Mouse (Mus musculus): ENCODE measurements around the gene Ndufaf3. TPM values are rescaled to one million over a fixed set of nuclear protein-coding genes. Genes with fewer than 3 reads are reported as not detected.

Ndufaf3 gene
- total and polyA plus RNA-seq, 2 experiments from 2014 or later, result 56.9 to 93.8 TPM

DNA sequence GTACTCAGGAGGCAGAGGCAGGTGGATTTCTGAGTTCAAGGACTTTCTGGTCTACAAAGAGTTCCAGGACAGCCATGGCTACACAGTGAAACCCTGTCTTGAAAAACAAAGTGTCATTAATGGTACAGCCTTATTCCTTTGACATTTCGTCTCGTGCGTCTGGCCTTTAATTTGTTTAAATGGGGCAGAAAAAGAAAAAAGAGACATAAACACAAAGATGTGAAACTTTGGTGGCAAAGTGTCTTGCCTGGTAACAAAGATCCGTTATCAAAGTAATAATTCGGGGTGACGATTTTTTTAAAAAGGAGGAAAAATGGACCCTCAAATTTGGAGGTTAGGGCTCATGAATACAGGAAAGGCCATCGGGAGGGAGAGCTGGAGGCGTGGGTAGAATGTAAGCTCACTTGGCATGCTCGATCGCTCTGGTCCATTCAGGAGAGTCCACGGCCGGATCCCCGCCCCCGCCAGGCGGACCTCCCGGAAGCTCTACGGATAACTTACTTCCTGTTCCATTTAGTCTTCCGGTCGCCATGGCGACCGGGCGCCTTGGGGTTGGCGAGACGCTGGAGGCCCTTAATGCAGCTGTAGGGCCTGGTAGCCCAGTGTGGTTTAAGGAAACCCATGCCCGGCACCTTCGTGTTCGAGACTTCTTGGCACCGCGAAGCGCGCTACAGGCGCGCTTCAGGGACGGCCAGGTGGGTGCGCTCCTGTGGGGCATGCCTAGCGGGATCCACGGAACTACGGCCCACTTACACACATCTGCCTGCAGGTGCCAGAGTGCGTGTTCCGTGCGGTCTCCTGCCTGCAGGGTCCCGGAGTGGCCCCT lies 2.4 kb upstream of the Ndufaf3 start, which contains the start of gene Dalrd3:
Gene Dalrd3 (plus strand): TSS at position 506 of the 826 bp plus-strand sequence.
- peaks cover 15% of the 10 kb centered on the region for H3K4me1 ChIP-seq (ENCODE audit: insufficient read depth, low read length)

DNA sequence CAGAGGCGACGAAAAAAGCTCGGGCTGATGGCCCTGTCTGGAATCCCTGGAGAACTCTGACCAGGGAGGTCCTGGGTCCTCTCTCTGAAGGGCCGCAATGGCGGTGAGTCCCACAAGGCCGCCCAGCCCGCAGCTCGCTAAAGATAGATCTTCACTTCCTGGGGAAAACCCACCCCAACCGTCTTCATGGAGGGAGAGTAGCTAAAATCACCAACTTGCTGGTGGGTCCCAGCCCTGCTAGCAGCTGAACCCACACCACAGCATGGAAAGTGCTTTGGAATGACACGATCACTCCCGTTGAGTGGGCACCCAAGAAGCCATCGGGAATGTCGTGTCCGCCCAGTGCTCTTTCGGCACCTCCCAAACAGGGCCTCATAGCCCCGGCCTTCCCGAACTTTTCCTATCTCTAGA lies 1.3 kb upstream of the Ndufaf3 start:
- peak overlapping the region; percentile 70; the same call in 1 of the 2 replicates for H3K4me3 ChIP-seq (ENCODE audit: low read depth, low read length)
- H3K9ac ChIP-seq (replicated peaks; ENCODE audit: low read length, poor library complexity, severe bottlenecking), result no peak overlapping the region
- peaks cover 47% of the 10 kb centered on the region for H3K36me3 ChIP-seq (ENCODE audit: insufficient read depth, low read length)
- H3K27me3 ChIP-seq (ENCODE audit: insufficient read depth, low read length), result no peaks in the 10 kb centered on the region
- H3K9me3 ChIP-seq (ENCODE audit: low read length), result no peaks in the 10 kb centered on the region
- no peak for TF ChIP-seq CTCF (IDR thresholded peaks at IDR 0.05)
- peaks cover 15% of the 10 kb centered on the region; the same call in 1 of the 2 replicates for H3K4me1 ChIP-seq (ENCODE audit: insufficient read depth, low read length)
- ATAC-seq (ENCODE audit: low FRiP score), result no peak
- H3K27ac ChIP-seq (ENCODE audit: low read depth, low read length), result no peak overlapping the region; the same call in 1 of the 2 replicates
- 77% methylated on average over 17 of the region's 17 CpGs for WGBS
- peak overlapping the region; percentile 99 for H3K4me2 ChIP-seq (ENCODE audit: low read depth, low read length, poor library complexity, severe bottlenecking)
- no peak for DNase-seq (ENCODE audit: low spot score)

More for the DNA sequence above, 2.4 kb upstream of the Ndufaf3 start, which contains the start of gene Dalrd3:
- peak within 1 kb of the TSS; percentile 64 for H3K27ac ChIP-seq (ENCODE audit: low read depth, low read length)
- H3K9ac ChIP-seq (replicated peaks; ENCODE audit: low read length, poor library complexity, severe bottlenecking), result peak within 1 kb of the TSS; percentile 60
- 6% methylated on average over 42 of the region's 42 CpGs for WGBS
- peak within 1 kb of the TSS; percentile 57 for H3K4me3 ChIP-seq (ENCODE audit: low read depth, low read length)
- H3K9me3 ChIP-seq (ENCODE audit: low read length), result no peaks in the 10 kb centered on the region
- peaks cover 43% of the 10 kb centered on the region for H3K36me3 ChIP-seq (ENCODE audit: insufficient read depth, low read length)
- DNase-seq (ENCODE audit: low spot score), result peak; percentile 97
- H3K27me3 ChIP-seq (ENCODE audit: insufficient read depth, low read length), result no peaks in the 10 kb centered on the region
- peak within 1 kb of the TSS; percentile 99 for H3K4me2 ChIP-seq (ENCODE audit: low read depth, low read length, poor library complexity, severe bottlenecking)
- no peak for TF ChIP-seq CTCF (IDR thresholded peaks at IDR 0.05)
- peak; percentile 29 for ATAC-seq (ENCODE audit: low FRiP score)

- 8% methylated on average over 18 of the region's 18 CpGs for WGBS
- peak overlapping the region; percentile 70 for H3K4me3 ChIP-seq (ENCODE audit: low read depth, low read length)
- no peak for ATAC-seq (ENCODE audit: low FRiP score)
- no peak for TF ChIP-seq CTCF (IDR thresholded peaks at IDR 0.05)
- no peaks in the 10 kb centered on the region for H3K9me3 ChIP-seq (ENCODE audit: low read length)
- peak overlapping the region; percentile 79 for H3K9ac ChIP-seq (replicated peaks; ENCODE audit: low read length, poor library complexity, severe bottlenecking)
- peaks cover 15% of the 10 kb centered on the region; the same call in 1 of the 2 replicates for H3K4me1 ChIP-seq (ENCODE audit: insufficient read depth, low read length)
- peaks cover 42% of the 10 kb centered on the region for H3K36me3 ChIP-seq (ENCODE audit: insufficient read depth, low read length)
- no peaks in the 10 kb centered on the region for H3K27me3 ChIP-seq (ENCODE audit: insufficient read depth, low read length)
- no peak for DNase-seq (ENCODE audit: low spot score)
- H3K27ac ChIP-seq (ENCODE audit: low read depth, low read length), result peak overlapping the region; percentile 98
- H3K4me2 ChIP-seq (ENCODE audit: low read depth, low read length, poor library complexity, severe bottlenecking), result peak overlapping the region; percentile 99
Observed at GRCm38 (mm10) chr9:108567931-108568419, 741 bp upstream of the Ndufaf3 start.

GRCm38 (mm10) chr9:108565881-108566814 lies 1.1 kb downstream of the Ndufaf3 start:
- WGBS, result 13% methylated on average over 35 of the region's 35 CpGs
- peaks cover 21% of the 10 kb centered on the region for H3K4me1 ChIP-seq (ENCODE audit: insufficient read depth, low read length)
- H3K36me3 ChIP-seq (ENCODE audit: insufficient read depth, low read length), result peaks cover 29% of the 10 kb centered on the region
- H3K9ac ChIP-seq (replicated peaks; ENCODE audit: low read length, poor library complexity, severe bottlenecking), result peak overlapping the region; percentile 79
- H3K4me2 ChIP-seq (ENCODE audit: low read depth, low read length, poor library complexity, severe bottlenecking), result peak overlapping the region; percentile 99
- ATAC-seq (ENCODE audit: low FRiP score), result no peak
- DNase-seq (ENCODE audit: low spot score), result peak; percentile 24
- TF ChIP-seq CTCF (IDR thresholded peaks at IDR 0.05), result no peak
- H3K27me3 ChIP-seq (ENCODE audit: insufficient read depth, low read length), result no peaks in the 10 kb centered on the region
- peak overlapping the region; percentile 98 for H3K27ac ChIP-seq (ENCODE audit: low read depth, low read length)
- H3K4me3 ChIP-seq (ENCODE audit: low read depth, low read length), result peak overlapping the region; percentile 70
- no peaks in the 10 kb centered on the region for H3K9me3 ChIP-seq (ENCODE audit: low read length)

- no peak overlapping the region for H3K4me3 ChIP-seq (ENCODE audit: low read depth, low read length)
- no peak overlapping the region for H3K9ac ChIP-seq (replicated peaks; ENCODE audit: low read length, poor library complexity, severe bottlenecking)
- peaks cover 16% of the 10 kb centered on the region for H3K4me1 ChIP-seq (ENCODE audit: insufficient read depth, low read length)
- H3K27ac ChIP-seq (ENCODE audit: low read depth, low read length), result no peak overlapping the region
- DNase-seq (ENCODE audit: low spot score), result no peak
- ATAC-seq (ENCODE audit: low FRiP score), result no peak
- H3K4me2 ChIP-seq (ENCODE audit: low read depth, low read length, poor library complexity, severe bottlenecking), result no peak overlapping the region
- no peaks in the 10 kb centered on the region for H3K27me3 ChIP-seq (ENCODE audit: insufficient read depth, low read length)
- no peaks in the 10 kb centered on the region for H3K9me3 ChIP-seq (ENCODE audit: low read length)
- peaks cover 24% of the 10 kb centered on the region for H3K36me3 ChIP-seq (ENCODE audit: insufficient read depth, low read length)
- TF ChIP-seq CTCF (IDR thresholded peaks at IDR 0.05), result no peak
- 90% methylated on average over 7 of the region's 7 CpGs for WGBS
Observed at GRCm38 (mm10) chr9:108564131-108564530, 3.1 kb downstream of the Ndufaf3 start.
